Mouse (Mus musculus): Measurements from ENCODE around the gene Gm28308. TPM values are rescaled to one million over a fixed set of nuclear protein-coding genes. Genes with fewer than 3 reads are reported as not detected.
A peak's percentile ranks its signal among the peaks of the same experiment; 100 is the strongest.

Gm28308 gene
- polyA plus RNA-seq, 1 experiment from 2014 or later: not detected

DNA sequence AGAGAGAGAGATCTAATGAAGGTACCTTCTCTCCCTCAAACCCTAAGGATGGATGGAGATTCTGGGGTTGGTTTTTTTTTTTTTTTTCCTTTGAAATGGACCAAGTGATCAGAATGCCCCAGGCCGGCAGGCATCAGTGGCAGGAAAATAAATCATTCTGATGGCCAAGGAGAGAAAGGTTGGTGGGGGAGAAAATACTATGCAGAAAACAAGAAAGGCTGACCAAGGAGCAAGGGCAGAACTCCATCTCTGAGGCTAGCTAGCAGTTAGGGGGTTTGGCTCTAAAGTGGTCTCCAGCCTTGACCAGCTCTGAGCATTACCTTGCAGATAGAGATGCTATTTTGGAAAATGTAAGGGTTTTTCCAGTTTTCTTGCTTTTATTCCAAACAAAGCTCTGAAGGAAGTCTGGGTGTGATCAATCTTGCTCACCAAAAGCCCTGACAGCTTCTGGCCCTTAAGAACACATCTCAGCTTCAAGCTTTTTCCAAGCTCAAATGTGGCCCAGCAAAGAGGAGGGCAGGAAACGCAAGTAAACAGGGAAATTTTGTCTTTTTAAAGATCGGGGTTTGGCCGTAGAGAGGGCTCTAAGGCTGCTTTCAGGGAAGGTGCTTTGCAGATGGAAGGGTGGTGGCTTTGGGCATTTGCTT, 46.6 kb downstream of the Gm28308 start:
- peak overlapping the region; percentile 57 for H3K4me3 ChIP-seq (ENCODE audit: low read length)
- H3K27me3 ChIP-seq (replicated peaks; ENCODE audit: control insufficient read depth, insufficient read depth, low read length): peaks cover 6% of the 10 kb centered on the region; the same call in 1 of the 2 replicates
- peaks cover 3% of the 10 kb centered on the region for H3K4me1 ChIP-seq (ENCODE audit: control insufficient read depth, insufficient read depth, low read depth, low read length)
- H3K4me2 ChIP-seq (ENCODE audit: low read length): peak overlapping the region; percentile 80
- no peaks in the 10 kb centered on the region for H3K36me3 ChIP-seq (ENCODE audit: control insufficient read depth, insufficient read depth, low read length)
- WGBS: 4% methylated on average over 4 of the region's 4 CpGs
- ATAC-seq: no peak
- H3K9me3 ChIP-seq (ENCODE audit: control insufficient read depth, low read length): no peaks in the 10 kb centered on the region
- H3K9ac ChIP-seq (ENCODE audit: low read depth, low read length): peak overlapping the region; percentile 83
- peak overlapping the region; percentile 97 for H3K27ac ChIP-seq (ENCODE audit: low read depth, low read length)

DNA sequence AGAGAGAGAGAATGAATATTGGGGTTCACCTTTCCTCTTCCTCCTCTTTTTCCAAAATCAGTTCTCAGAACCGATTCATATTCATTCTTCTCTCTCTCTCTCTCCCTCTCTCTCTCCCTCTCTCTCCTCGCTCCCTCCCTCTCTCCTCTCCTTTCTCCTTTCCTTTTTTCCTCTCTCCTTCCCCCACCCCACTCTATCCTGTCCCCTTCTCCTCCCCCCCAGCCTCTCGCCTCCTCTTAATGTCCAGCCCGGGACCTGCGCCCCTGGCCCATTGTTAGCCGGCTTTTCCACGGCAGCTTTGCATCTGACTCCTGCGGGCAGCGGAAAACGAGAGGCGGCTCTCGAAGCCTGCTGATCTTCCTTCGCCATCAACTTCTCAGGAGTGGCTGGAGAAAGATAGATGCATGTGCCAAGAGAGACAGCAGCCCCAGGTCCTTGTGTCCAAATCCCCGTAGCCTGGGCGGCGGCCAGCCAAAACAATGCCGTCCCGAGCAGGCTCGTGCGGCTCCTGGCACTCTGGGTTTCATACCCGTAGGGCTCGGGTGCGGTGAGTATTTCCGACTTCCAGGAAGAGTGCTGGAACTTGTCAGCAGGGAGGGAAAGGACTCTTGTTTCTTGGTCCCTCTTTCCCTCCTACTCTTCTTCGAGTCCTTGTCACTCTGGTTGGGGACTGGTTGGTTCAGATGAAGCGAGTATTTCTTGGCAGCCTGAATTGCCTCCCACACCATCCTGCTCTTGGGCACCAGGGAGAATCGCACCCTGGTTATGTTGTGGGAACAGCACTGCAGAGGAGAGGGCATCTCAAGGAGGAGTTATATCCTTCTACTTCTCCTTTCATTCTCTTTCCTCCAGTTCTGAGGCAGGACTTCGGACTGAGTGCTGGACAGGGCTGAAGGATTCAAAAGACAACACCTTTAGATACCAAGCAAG, 47.4 kb downstream of the Gm28308 start:
- H3K4me3 ChIP-seq (ENCODE audit: low read length): peak overlapping the region; percentile 57
- H3K9me3 ChIP-seq (ENCODE audit: control insufficient read depth, low read length): no peaks in the 10 kb centered on the region
- peaks cover 3% of the 10 kb centered on the region; the same call in 1 of the 2 replicates for H3K4me1 ChIP-seq (ENCODE audit: control insufficient read depth, insufficient read depth, low read depth, low read length)
- peak overlapping the region; percentile 83 for H3K9ac ChIP-seq (ENCODE audit: low read depth, low read length)
- peak overlapping the region; percentile 80 for H3K4me2 ChIP-seq (ENCODE audit: low read length)
- H3K36me3 ChIP-seq (ENCODE audit: control insufficient read depth, insufficient read depth, low read length): no peaks in the 10 kb centered on the region
- H3K27me3 ChIP-seq (replicated peaks; ENCODE audit: control insufficient read depth, insufficient read depth, low read length): peaks cover 4% of the 10 kb centered on the region; the same call in 1 of the 2 replicates
- ATAC-seq: no peak
- 1% methylated on average over 28 of the region's 28 CpGs for WGBS
- H3K27ac ChIP-seq (ENCODE audit: low read depth, low read length): peak overlapping the region; percentile 97

DNA sequence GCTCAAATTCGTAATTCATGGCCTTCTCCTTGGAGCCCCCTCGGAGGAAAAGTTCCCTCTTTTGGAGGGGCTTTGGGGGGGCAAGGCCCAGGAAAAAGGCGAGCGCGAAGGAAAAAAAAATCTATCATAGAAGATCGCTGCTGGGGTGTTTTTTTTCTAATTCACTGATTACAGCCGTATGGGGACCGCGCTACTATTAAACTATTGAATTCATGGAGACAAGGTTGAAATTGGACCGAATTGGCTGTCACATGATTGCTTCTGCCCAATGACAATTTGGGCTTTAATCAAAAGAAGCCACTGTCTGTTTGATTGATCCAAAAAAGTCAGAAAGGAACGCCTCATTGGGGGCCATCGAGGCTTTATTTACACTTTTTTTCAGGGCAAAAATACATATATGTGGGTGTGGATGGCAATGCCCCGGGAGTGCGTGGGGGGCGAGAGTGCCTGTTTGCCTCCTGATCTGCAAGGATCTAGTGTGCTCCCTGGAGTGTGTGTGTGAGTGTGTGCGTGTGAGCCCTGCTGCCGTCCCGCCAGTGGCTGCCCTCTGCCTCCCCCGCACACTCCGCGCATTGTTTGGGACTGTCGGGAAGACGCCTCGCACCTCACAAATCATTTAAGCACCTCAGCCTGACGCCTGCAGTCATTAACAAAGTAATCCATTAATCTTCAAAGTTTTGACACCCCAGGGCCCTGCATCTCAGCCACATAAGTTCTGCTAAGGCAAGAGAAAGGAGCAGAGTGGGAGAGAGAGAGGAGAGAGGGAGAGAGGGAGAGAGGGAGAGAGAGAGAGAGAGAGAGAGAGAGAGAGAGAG, 48.3 kb downstream of the Gm28308 start, which contains the start of gene Hoxa2:
Hoxa2 (minus strand) TSS at position 206 of the 815 bp plus-strand sequence.
- peaks cover under 1% of the 10 kb centered on the region; the same call in 1 of the 2 replicates for H3K4me1 ChIP-seq (ENCODE audit: control insufficient read depth, insufficient read depth, low read depth, low read length)
- WGBS: under 1% methylated on average over 25 of the region's 25 CpGs
- H3K4me3 ChIP-seq (ENCODE audit: low read length): peak within 1 kb of the TSS; percentile 57
- H3K9ac ChIP-seq (ENCODE audit: low read depth, low read length): peak within 1 kb of the TSS; percentile 83
- H3K4me2 ChIP-seq (ENCODE audit: low read length): peak within 1 kb of the TSS; percentile 80
- no peaks in the 10 kb centered on the region for H3K9me3 ChIP-seq (ENCODE audit: control insufficient read depth, low read length)
- H3K27ac ChIP-seq (ENCODE audit: low read depth, low read length): peak within 1 kb of the TSS; percentile 97
- peaks cover 3% of the 10 kb centered on the region; the same call in 1 of the 2 replicates for H3K27me3 ChIP-seq (replicated peaks; ENCODE audit: control insufficient read depth, insufficient read depth, low read length)
- ATAC-seq: peak; percentile 72
- no peaks in the 10 kb centered on the region for H3K36me3 ChIP-seq (ENCODE audit: control insufficient read depth, insufficient read depth, low read length)

DNA sequence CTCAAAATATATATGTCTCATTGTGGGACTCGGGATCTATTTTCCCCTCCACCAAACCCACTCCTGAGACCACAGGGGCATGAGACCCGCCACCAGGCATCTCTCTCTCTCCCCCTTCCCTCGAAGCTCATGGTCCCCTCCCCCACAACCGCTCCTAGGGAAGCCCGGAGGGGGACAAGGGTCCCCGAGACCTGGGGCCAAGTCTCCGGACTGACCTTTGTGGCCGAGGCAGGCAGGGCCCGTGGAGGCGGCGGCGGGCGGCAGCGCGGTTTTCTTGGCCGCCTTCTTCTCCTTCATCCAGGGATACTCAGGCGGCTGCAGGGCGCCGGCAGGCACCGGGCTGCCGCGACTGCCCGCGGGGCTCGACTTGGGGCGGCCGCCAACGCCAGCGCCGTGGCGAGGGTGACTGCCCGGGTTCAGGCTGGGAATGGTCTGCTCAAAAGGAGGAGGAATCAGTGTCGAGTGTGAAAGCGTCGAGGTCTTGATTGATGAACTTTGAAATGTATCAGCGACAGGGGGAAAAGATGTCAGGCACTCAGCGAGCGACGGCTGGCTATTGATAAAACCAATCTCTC, 49.0 kb downstream of the Gm28308 start:
- Histone ChIP-seq H3K9ac (ENCODE audit: low read depth, low read length) (peak overlapping the region; percentile 83), H3K27ac (ENCODE audit: low read depth, low read length) (peak overlapping the region; percentile 97), H3K4me3 (ENCODE audit: low read length) (peak overlapping the region; percentile 57), H3K4me1 (ENCODE audit: control insufficient read depth, insufficient read depth, low read depth, low read length) (no peaks in the 10 kb centered on the region), H3K4me2 (ENCODE audit: low read length) (peak overlapping the region; percentile 80), H3K27me3 (replicated peaks; ENCODE audit: control insufficient read depth, insufficient read depth, low read length) (no peaks in the 10 kb centered on the region), H3K36me3 (ENCODE audit: control insufficient read depth, insufficient read depth, low read length) (no peaks in the 10 kb centered on the region), H3K9me3 (ENCODE audit: control insufficient read depth, low read length) (no peaks in the 10 kb centered on the region)
- no peak for ATAC-seq
- WGBS: under 1% methylated on average over 39 of the region's 39 CpGs

DNA sequence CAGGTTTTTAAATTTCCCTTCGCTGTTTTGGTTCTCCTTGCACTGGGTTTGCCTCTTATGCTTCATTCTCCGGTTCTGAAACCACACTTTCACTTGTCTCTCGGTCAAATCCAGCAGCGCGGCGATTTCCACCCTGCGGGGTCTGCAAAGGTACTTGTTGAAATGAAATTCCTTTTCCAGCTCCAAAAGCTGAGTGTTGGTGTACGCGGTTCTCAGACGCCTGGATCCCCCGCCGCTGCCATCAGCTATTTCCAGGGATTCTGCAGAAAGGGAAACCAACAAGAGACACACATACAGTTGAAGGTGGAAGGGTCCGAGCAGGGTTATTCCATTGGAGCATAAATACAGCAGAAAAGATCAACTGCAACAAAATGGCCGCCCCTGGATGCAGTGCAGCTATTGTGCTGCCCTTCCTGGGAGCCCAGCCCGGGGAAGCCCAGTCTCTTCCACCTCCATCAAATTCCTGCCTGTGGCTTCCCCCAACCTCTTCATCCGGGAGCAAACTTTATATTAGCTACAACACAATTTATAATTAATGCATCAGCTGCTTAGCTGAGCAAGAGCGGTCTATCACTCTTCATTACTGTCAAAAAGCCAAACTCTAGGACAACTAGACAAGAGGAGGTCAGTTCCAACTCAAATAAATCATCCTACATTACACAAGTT, 49.6 kb downstream of the Gm28308 start:
- Histone ChIP-seq H3K4me2 (ENCODE audit: low read length) (peak overlapping the region; percentile 80), H3K4me1 (ENCODE audit: control insufficient read depth, insufficient read depth, low read depth, low read length) (peaks cover 5% of the 10 kb centered on the region; the same call in 1 of the 2 replicates), H3K4me3 (ENCODE audit: low read length) (peak overlapping the region; percentile 57)

DNA sequence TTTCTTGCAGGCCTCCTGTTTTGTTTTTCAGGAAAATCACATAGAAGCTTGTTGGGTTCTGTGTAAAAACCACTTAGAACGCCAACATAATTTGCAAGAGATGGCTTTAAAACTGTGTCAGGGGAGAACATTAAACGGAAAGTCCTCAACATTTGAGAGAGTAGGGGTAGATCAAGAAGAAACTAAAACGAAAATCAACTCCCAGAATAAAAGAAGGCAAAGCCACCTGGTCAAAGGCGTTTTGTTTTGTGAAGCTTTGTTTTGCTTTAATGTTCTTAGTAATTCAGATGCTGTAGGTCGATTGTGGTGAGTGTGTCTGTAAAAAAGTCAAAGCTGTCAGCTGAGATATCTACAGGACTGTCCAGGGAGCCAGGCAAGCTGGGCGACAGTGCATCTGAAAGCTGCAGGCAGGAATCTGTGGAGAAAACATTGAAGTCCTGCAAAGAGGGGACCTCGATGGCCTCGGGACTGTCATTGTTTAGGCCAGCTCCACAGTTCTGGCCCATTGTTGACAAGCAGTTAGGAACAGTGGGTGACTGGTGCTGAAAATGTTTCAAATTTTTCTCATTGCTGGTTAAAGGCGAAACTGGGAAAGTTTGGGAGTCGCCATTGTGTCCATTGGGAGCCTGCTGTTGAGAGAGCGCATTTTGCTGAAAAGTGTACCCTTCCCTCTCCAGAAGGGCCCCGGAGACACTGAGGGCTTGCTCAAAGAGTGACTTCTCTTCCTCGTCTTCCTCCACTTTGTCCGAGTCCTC, 50.4 kb downstream of the Gm28308 start:
- Histone ChIP-seq H3K27ac (ENCODE audit: low read depth, low read length) (peak overlapping the region; percentile 97), H3K4me2 (ENCODE audit: low read length) (peak overlapping the region; percentile 80), H3K27me3 (replicated peaks; ENCODE audit: control insufficient read depth, insufficient read depth, low read length) (no peaks in the 10 kb centered on the region; the same call in 1 of the 2 replicates), H3K9me3 (ENCODE audit: control insufficient read depth, low read length) (no peaks in the 10 kb centered on the region), H3K36me3 (ENCODE audit: control insufficient read depth, insufficient read depth, low read length) (no peaks in the 10 kb centered on the region), H3K9ac (ENCODE audit: low read depth, low read length) (peak overlapping the region; percentile 83), H3K4me3 (ENCODE audit: low read length) (peak overlapping the region; percentile 57), H3K4me1 (ENCODE audit: control insufficient read depth, insufficient read depth, low read depth, low read length) (peaks cover 10% of the 10 kb centered on the region)
- WGBS: 5% methylated on average over 14 of the region's 14 CpGs
- no peak for ATAC-seq

More for the DNA sequence above, 49.6 kb downstream of the Gm28308 start:
- 3% methylated on average over 17 of the region's 17 CpGs for WGBS
- H3K27me3 ChIP-seq (replicated peaks; ENCODE audit: control insufficient read depth, insufficient read depth, low read length): no peaks in the 10 kb centered on the region
- peak overlapping the region; percentile 83 for H3K9ac ChIP-seq (ENCODE audit: low read depth, low read length)
- H3K27ac ChIP-seq (ENCODE audit: low read depth, low read length): peak overlapping the region; percentile 97
- no peak for ATAC-seq
- H3K9me3 ChIP-seq (ENCODE audit: control insufficient read depth, low read length): no peaks in the 10 kb centered on the region
- no peaks in the 10 kb centered on the region for H3K36me3 ChIP-seq (ENCODE audit: control insufficient read depth, insufficient read depth, low read length)

DNA sequence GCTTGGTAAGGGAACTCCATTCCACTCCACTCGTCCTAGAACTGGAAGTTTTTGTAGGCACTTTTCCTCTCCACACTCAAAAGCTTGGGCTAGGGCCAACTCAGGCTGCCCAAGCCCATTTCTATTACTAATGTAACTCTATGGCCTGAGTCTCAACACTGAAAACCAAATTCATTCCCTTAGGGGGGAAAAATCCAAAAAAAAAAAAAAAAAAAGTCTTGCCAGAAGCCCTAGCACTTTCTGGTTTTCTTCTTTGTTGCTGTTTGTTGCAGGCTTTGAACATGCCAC, 51.1 kb downstream of the Gm28308 start:
- no peak for ATAC-seq
- Histone ChIP-seq H3K4me2 (ENCODE audit: low read length) (peak overlapping the region; percentile 80), H3K36me3 (ENCODE audit: control insufficient read depth, insufficient read depth, low read length) (no peaks in the 10 kb centered on the region), H3K4me1 (ENCODE audit: control insufficient read depth, insufficient read depth, low read depth, low read length) (peaks cover 10% of the 10 kb centered on the region), H3K27ac (ENCODE audit: low read depth, low read length) (peak overlapping the region; percentile 69), H3K9ac (ENCODE audit: low read depth, low read length) (peak overlapping the region; percentile 36), H3K27me3 (replicated peaks; ENCODE audit: control insufficient read depth, insufficient read depth, low read length) (no peaks in the 10 kb centered on the region; the same call in 1 of the 2 replicates), H3K9me3 (ENCODE audit: control insufficient read depth, low read length) (no peaks in the 10 kb centered on the region), H3K4me3 (ENCODE audit: low read length) (peak overlapping the region; percentile 28)
- 10% methylated on average over 1 of the region's 1 CpGs for WGBS

All from hindbrain, embryonic 16.5 days (tissue).